ENCODE assay signal across 16 mouse cellular contexts in the genomic region with DNA sequence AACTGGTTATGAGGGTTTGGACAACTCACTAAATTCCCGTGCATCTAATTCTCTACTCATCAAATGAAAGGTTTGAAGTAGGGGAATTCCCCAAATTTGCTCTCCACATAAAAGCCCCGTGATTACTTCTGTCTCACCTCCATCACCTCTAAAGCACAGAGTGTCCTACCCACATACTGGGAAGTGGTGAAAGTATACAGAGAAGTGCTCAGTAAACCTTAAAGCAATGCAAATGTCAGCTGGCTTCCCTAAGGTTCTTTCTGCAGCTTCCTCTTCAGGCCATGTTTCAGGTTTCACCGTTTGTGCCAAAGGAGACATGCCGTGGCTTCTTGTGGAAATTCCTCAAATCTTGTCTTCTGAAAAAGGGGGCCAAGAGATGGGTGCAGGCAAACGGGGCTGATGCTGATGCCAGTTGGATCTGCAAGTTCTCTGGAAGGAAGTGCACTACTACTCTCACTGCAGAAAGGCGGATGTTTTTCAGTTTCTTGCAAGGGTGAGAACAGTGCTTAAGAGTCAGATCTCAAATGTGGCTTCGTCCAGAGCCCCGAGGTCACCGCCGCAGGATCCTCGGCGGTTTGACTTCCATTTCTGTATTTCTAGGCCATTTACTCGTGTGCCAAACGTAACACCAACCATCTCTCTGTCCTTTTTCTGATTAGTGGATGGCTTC. TPM values are rescaled to one million over a fixed set of nuclear protein-coding genes. Genes with fewer than 3 reads are reported as not detected.
A peak's percentile ranks its signal among the peaks of the same experiment; 100 is the strongest.
DNase-seq lines count a peak whose midpoint lies in the region; ATAC-seq and TF ChIP-seq lines count a peak whose summit lies in the region.
"Had no signal": no experiment of that assay in that cellular context is flagged by ENCODE, and none has a peak within 500 bp of the region (broad histone marks: within the 10 kb centered on the region; RNA-seq: fewer than 3 reads in every experiment).

No protein-coding gene starts in this region.

- H3K27me3 ChIP-seq in stomach, postnatal 0 days (ENCODE audit: control insufficient read depth, insufficient read depth, low read length) = no peaks in the 10 kb centered on the region
- no peaks in the 10 kb centered on the region for H3K27me3 ChIP-seq in intestine, postnatal 0 days (replicated peaks; ENCODE audit: control insufficient read depth, insufficient read depth, low read length)
- H3K27me3 ChIP-seq: embryonic facial prominence, embryonic 12.5 days had no signal

- no peak overlapping the region for H3K4me2 ChIP-seq in stomach, postnatal 0 days (replicated peaks; ENCODE audit: low read depth)
- no peak overlapping the region for H3K4me2 ChIP-seq in intestine, postnatal 0 days (replicated peaks; ENCODE audit: low read depth)
- H3K4me2 ChIP-seq: embryonic facial prominence, embryonic 12.5 days had no signal

- peak; percentile 48 for DNase-seq in lung, postnatal 25 days (ENCODE audit: low spot score)
- DNase-seq in lung, postnatal 36 days = no peak
- peak; percentile 44 to 51 for DNase-seq in CD8-positive naive resting alpha-beta T cell, adult 2 months (ENCODE audit: low read depth in 2 of 2, low spot score in 2 of 2)
- peak; percentile 11 for DNase-seq in stomach, postnatal 0 days (ENCODE audit: low spot score)
- DNase-seq: adrenal gland, postnatal 25 days; cerebellum, postnatal 36 days; heart, postnatal 14 days; lung, adult 2 months; right cerebral cortex, postnatal 14 days had no signal

- H3K4me3 ChIP-seq in stomach, postnatal 0 days (ENCODE audit: low read depth, low read length) = no peak overlapping the region
- no peak overlapping the region for H3K4me3 ChIP-seq in intestine, postnatal 0 days (ENCODE audit: low read depth, low read length)
- H3K4me3 ChIP-seq: embryonic facial prominence, embryonic 12.5 days; forebrain, embryonic 10.5 days; heart, adult 2 months had no signal

- peaks cover 2% of the 10 kb centered on the region; the same call in 1 of the 2 replicates for H3K4me1 ChIP-seq in stomach, postnatal 0 days (replicated peaks; ENCODE audit: control insufficient read depth, insufficient read depth)
- 0 out of 2 replicates have a peak, but pooled peaks cover 10% of the 10 kb centered on the region for H3K4me1 ChIP-seq in intestine, postnatal 0 days (replicated peaks; ENCODE audit: control insufficient read depth, insufficient read depth, low read length)

- no peak overlapping the region for H3K9ac ChIP-seq in stomach, postnatal 0 days (ENCODE audit: low read length)
- no peak overlapping the region for H3K9ac ChIP-seq in intestine, postnatal 0 days (ENCODE audit: low read depth, low read length)
- H3K9ac ChIP-seq: embryonic facial prominence, embryonic 12.5 days had no signal

- TF ChIP-seq EP300 in stomach, postnatal 0 days (optimal IDR thresholded peaks at IDR 0.05) = no peak

- H3K9me3 ChIP-seq in stomach, postnatal 0 days (ENCODE audit: control insufficient read depth, low read length) = no peaks in the 10 kb centered on the region
- no peaks in the 10 kb centered on the region for H3K9me3 ChIP-seq in intestine, postnatal 0 days (ENCODE audit: control insufficient read depth)
- H3K9me3 ChIP-seq: embryonic facial prominence, embryonic 12.5 days; forebrain, embryonic 10.5 days had no signal

- WGBS in stomach, postnatal 0 days = 80% methylated on average over 14 of the region's 14 CpGs
- WGBS in intestine, postnatal 0 days = 81% methylated on average over 14 of the region's 14 CpGs

- ATAC-seq in inflammation-experienced regulatory T-cells, adult 6 months = peak; percentile 64
- ATAC-seq in stomach, postnatal 0 days (ENCODE audit: low FRiP score, low TSS enrichment) = no peak
- ATAC-seq in intestine, postnatal 0 days = no peak
- no peak for ATAC-seq in megakaryocyte-erythroid progenitor cell, adult 5-6 weeks (replicated peaks; ENCODE audit: low FRiP score, low TSS enrichment, poor library complexity, severe bottlenecking)
- ATAC-seq: hindbrain, embryonic 16.5 days had no signal

- no peak overlapping the region for H3K27ac ChIP-seq in stomach, postnatal 0 days (replicated peaks)
- no peak overlapping the region for H3K27ac ChIP-seq in intestine, postnatal 0 days (ENCODE audit: low read depth, low read length)
- H3K27ac ChIP-seq: embryonic facial prominence, embryonic 12.5 days; forebrain, embryonic 10.5 days; heart, adult 2 months had no signal

- no peak for TF ChIP-seq CTCF in stomach, postnatal 0 days (IDR thresholded peaks at IDR 0.05; ENCODE audit: low read depth)
- no peak for TF ChIP-seq CTCF in intestine, postnatal 0 days (IDR thresholded peaks at IDR 0.05; ENCODE audit: low read depth)

- no peaks in the 10 kb centered on the region for H3K36me3 ChIP-seq in stomach, postnatal 0 days (ENCODE audit: control insufficient read depth, insufficient read depth, low read length)
- H3K36me3 ChIP-seq in intestine, postnatal 0 days (ENCODE audit: control insufficient read depth, insufficient read depth) = no peaks in the 10 kb centered on the region
- H3K36me3 ChIP-seq: embryonic facial prominence, embryonic 12.5 days; forebrain, embryonic 10.5 days had no signal

RNA-seq across cellular contexts. Expression of a gene that starts 8.0 kb away (rescaled TPM):
- polyA plus RNA-seq in inflammation-experienced regulatory T-cells, adult 6 months (2017; shearing (Covaris generic)) = 100 to 1,000 TPM; 405 to 678 (median 450) TPM
- 204 and 217 TPM in 2 replicates for polyA plus RNA-seq in stomach, postnatal 0 days (2015; fragmentation: Nextera tagmentation; extraction: Ambion mirVana)
- polyA plus RNA-seq in intestine, postnatal 0 days (2015; fragmentation: Nextera tagmentation; extraction: Ambion mirVana) = 65.5 and 75.2 TPM in 2 replicates
- total RNA-seq in megakaryocyte-erythroid progenitor cell, adult 5-6 weeks (2014; fragmentation: Nextera tagmentation) = 137 and 154 TPM in 2 replicates
- total RNA-seq in megakaryocyte-erythroid progenitor cell, adult 5-6 weeks (2017) = 288 and 291 TPM in 2 replicates

RNA-seq across cellular contexts. Expression of a gene that starts 44.0 kb away (rescaled TPM):
- polyA plus RNA-seq in inflammation-experienced regulatory T-cells, adult 6 months (2017; shearing (Covaris generic)) = 10 to 100 TPM; 74.2 to 76.2 (median 74.6) TPM
- 31.7 and 33.9 TPM in 2 replicates for polyA plus RNA-seq in stomach, postnatal 0 days (2015; fragmentation: Nextera tagmentation; extraction: Ambion mirVana)
- 26.1 and 33.3 TPM in 2 replicates for polyA plus RNA-seq in intestine, postnatal 0 days (2015; fragmentation: Nextera tagmentation; extraction: Ambion mirVana)
- 36.7 and 42.0 TPM in 2 replicates for total RNA-seq in megakaryocyte-erythroid progenitor cell, adult 5-6 weeks (2014; fragmentation: Nextera tagmentation)
- total RNA-seq in megakaryocyte-erythroid progenitor cell, adult 5-6 weeks (2017) = 62.5 and 66.8 TPM in 2 replicates

RNA-seq across cellular contexts. Expression of a gene that starts 44.4 kb away (rescaled TPM):
- 100 to 1,000 TPM; 120 to 123 (median 121) TPM for polyA plus RNA-seq in inflammation-experienced regulatory T-cells, adult 6 months (2017; shearing (Covaris generic))
- 48.7 and 52.8 TPM in 2 replicates for polyA plus RNA-seq in stomach, postnatal 0 days (2015; fragmentation: Nextera tagmentation; extraction: Ambion mirVana)
- 71.7 and 75.7 TPM in 2 replicates for polyA plus RNA-seq in intestine, postnatal 0 days (2015; fragmentation: Nextera tagmentation; extraction: Ambion mirVana)
- total RNA-seq in megakaryocyte-erythroid progenitor cell, adult 5-6 weeks (2014; fragmentation: Nextera tagmentation) = 75.9 and 108 TPM in 2 replicates
- 29.9 and 48.3 TPM in 2 replicates for total RNA-seq in megakaryocyte-erythroid progenitor cell, adult 5-6 weeks (2017)
